Mouse (Mus musculus): ENCODE measurements around the gene Ccdc187.

- TF ChIP-seq POLR2A (IDR thresholded peaks at IDR 0.05; ENCODE audit: extremely low read depth, insufficient read depth, low read length), result no peak
- no peak for TF ChIP-seq CTCF (IDR thresholded peaks at IDR 0.05; ENCODE audit: extremely low read depth, insufficient read depth, low read length)
Measured at GRCm38 (mm10) chr2:26323589-26324325, 29.4 kb upstream of the Ccdc187 start.
